Mouse (Mus musculus) colon, adult 2 months (tissue): Measurements from ENCODE around the gene Olfr215. TPM values are rescaled to one million over a fixed set of nuclear protein-coding genes. Genes with fewer than 3 reads are reported as not detected.

Experiments used
- polyA plus RNA-seq: library from polyadenylated mRNA; depleted of rRNA; stranded (reverse); fragments of >200 nt; gene quantifications from 2 replicates; pipeline ENCODE4 v1.2.3, GENCODE M21; 2012; rRNA removed

The Olfr215 gene
- polyA plus RNA-seq = not detected in 2 replicates

DNA sequence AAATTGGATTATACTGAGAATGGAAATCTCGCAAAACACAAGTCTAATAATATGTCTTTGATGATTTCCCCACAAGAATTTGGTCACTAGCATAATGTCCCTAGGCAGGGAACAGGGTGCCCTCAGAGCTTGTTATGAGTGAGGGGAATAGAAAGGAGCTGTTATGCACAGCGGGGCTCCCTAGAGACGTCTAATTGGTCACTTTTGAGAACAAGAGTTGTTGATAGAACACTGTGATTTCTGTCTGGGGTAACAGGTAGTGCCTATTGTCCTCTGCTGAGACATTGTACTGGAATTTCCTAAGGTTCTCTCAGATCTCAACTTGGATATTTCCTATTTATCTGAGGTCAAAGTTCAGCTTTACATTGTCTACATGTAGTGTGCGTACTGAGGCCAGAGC, at the start of gene Olfr215:
Olfr215 (minus strand) TSS at position 101 of the 400 bp plus-strand sequence.

DNA sequence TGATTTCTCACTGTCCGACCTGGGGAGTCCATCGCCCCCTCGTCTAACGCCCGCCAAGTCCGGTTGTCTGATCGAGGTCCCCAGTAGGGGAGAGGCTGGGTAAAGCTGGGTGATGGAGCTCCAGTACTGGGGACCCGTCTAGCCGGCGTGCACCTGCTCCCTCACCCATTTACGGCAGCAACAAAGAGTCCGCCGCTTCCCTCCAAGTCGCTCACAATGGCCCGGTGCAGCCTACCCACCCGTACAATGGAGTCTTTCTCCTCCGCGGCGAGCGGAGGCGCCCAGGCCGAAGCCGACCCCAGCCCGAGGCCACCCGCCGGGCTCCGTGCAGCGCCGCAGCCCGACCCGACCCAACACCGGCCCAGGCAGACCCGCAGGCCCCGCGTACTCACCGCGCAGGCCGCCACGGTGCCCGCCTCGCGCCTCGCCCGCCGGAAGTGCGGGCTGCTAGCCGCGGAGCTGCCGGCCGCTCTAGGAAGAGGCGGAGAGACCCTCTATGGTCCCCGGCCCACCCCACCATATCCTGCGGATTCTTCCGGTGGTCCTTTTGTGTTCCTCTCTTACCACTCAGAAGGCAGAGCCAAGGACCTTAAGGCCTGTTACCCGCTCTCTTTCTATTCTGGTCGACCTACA, 44.7 kb upstream of the Olfr215 start, which contains the start of gene Zfp422:
Zfp422 (minus strand) TSS at position 461 of the 633 bp plus-strand sequence.

GRCm38 (mm10) chr6:116553935-116554334, 30.1 kb downstream of the Olfr215 start, which contains the start of gene Olfr214:
TSS of gene Olfr214 (plus strand) at chr6:116554235.

DNA sequence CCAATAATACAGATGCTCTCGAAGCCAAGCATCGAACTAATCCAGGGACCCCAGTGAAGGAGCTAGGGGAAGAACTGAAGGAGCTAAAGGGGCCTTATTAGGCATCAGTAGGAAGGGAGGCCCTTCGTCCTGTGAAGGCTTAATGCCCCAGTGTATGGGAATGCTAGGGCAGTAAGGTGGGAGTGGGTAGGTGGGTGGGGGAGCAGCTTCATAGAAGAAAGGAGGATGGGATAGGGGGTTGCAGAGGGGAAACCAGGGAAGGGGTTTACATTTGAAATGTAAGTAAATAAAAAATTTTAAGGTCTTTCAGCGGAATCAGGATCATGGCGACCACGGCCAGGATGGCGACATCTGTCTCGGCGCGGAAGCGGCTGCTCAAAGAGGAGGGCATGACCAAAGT, 33.2 kb downstream of the Olfr215 start, which contains the start of gene Gm5580:
Gm5580 (plus strand) TSS at position 301 of the 400 bp plus-strand sequence.

DNA sequence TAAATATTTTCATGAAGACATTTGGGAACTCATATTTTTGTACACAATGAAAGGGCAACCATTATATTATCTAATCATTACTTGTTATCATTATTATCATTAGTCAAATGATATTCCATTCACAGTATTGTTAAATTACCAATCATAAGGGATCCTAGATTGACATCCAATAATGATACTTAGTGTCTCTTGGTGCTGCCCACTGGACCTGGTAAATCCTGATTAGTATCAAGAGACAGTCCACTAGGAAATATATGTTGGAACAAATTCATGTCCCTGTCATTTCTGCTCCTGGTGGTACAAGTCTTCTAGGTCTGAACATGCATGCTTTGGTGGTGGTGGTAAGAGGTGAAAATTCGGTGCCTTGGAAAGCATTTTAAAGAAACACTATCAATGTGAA, 45.8 kb downstream of the Olfr215 start, which contains the start of gene Olfr213:
Olfr213 (plus strand) TSS at position 301 of the 400 bp plus-strand sequence.

Other genes with a start within 250 kb of the Olfr215 start
- gene March8, start 246.2 kb downstream of the Olfr215 start, polyA plus RNA-seq = 52.5 and 56.3 TPM in 2 replicates
- gene Alox5, start 123.0 kb downstream of the Olfr215 start, polyA plus RNA-seq = 3.3 and 4.0 TPM in 2 replicates
- gene Olfr211, start 95.1 kb downstream of the Olfr215 start, polyA plus RNA-seq = not detected in 2 replicates
- not detected in 2 replicates for gene Olfr212, start 77.7 kb downstream of the Olfr215 start, polyA plus RNA-seq
- not detected in 2 replicates for gene Olfr213, start 45.7 kb downstream of the Olfr215 start, polyA plus RNA-seq
- not detected in 2 replicates for gene Gm5580, start 33.1 kb downstream of the Olfr215 start, polyA plus RNA-seq
- not detected in 2 replicates for gene Olfr214, start 30.0 kb downstream of the Olfr215 start, polyA plus RNA-seq
- gene Zfp422, start 44.8 kb upstream of the Olfr215 start, polyA plus RNA-seq = 5.2 and 8.7 TPM in 2 replicates
- 4.9 and 6.0 TPM in 2 replicates for gene Depp1, start 66.4 kb upstream of the Olfr215 start, polyA plus RNA-seq
- gene Rassf4, start 89.8 kb upstream of the Olfr215 start, polyA plus RNA-seq = 6.1 and 7.4 TPM in 2 replicates
- 0.01 TPM in 1 of 2 replicates, not detected in the other for gene Tmem72, start 132.7 kb upstream of the Olfr215 start, polyA plus RNA-seq